Mouse (Mus musculus): ENCODE measurements around the gene Batf. TPM values are rescaled to one million over a fixed set of nuclear protein-coding genes. Genes with fewer than 3 reads are reported as not detected.

Batf gene
- polyA plus RNA-seq, 1 experiment from 2014 or later, result 1.5 TPM

DNA sequence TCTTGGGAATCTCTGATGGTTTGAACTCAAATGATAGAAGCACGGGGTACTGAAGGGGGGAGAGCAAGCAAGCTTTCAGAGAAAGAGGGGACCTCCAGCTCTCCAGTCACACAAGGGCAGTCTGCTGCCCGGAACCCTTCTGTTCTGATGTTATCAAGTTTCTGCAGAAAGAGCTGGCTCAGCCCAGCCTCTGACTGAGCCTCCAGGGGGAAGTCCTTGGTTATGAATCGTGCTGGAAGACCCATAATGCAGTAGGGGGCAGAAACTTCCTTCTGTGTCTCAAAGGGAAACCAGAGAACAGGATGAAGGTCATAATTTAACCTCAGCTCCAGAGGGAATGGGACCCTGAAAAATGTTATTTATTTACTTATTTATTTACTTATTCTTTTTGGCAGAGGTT is 16.4 kb upstream of the Batf start:
- Histone ChIP-seq H3K9me3 (ENCODE audit: control insufficient read depth, low read length) (no peaks in the 10 kb centered on the region), H3K4me1 (ENCODE audit: control insufficient read depth, insufficient read depth, low read length) (no peaks in the 10 kb centered on the region), H3K4me2 (ENCODE audit: low read depth) (no peak overlapping the region), H3K27ac (ENCODE audit: low read depth, low read length) (no peak overlapping the region), H3K36me3 (ENCODE audit: control insufficient read depth, insufficient read depth, low read length) (no peaks in the 10 kb centered on the region), H3K4me3 (ENCODE audit: low read depth, low read length) (no peak overlapping the region), H3K27me3 (ENCODE audit: control insufficient read depth, insufficient read depth, low read length) (no peaks in the 10 kb centered on the region), H3K9ac (ENCODE audit: low read length) (no peak overlapping the region)
- no peak for DNase-seq (ENCODE audit: low spot score)
- ATAC-seq (ENCODE audit: insufficient read depth, low FRiP score, low TSS enrichment), result no peak
- 72% methylated on average over 3 of the region's 3 CpGs for WGBS

GRCm38 (mm10) chr12:85673914-85674313 is 12.6 kb upstream of the Batf start:
- Histone ChIP-seq H3K36me3 (ENCODE audit: control insufficient read depth, insufficient read depth, low read length) (no peaks in the 10 kb centered on the region), H3K27ac (ENCODE audit: low read depth, low read length) (no peak overlapping the region), H3K4me3 (ENCODE audit: low read depth, low read length) (no peak overlapping the region), H3K9ac (ENCODE audit: low read length) (no peak overlapping the region), H3K9me3 (ENCODE audit: control insufficient read depth, low read length) (no peaks in the 10 kb centered on the region), H3K4me1 (ENCODE audit: control insufficient read depth, insufficient read depth, low read length) (no peaks in the 10 kb centered on the region), H3K27me3 (ENCODE audit: control insufficient read depth, insufficient read depth, low read length) (no peaks in the 10 kb centered on the region), H3K4me2 (ENCODE audit: low read depth) (no peak overlapping the region)
- WGBS, result 94% methylated on average over 8 of the region's 8 CpGs
- no peak for DNase-seq (ENCODE audit: low spot score)
- ATAC-seq (ENCODE audit: insufficient read depth, low FRiP score, low TSS enrichment), result no peak

DNA sequence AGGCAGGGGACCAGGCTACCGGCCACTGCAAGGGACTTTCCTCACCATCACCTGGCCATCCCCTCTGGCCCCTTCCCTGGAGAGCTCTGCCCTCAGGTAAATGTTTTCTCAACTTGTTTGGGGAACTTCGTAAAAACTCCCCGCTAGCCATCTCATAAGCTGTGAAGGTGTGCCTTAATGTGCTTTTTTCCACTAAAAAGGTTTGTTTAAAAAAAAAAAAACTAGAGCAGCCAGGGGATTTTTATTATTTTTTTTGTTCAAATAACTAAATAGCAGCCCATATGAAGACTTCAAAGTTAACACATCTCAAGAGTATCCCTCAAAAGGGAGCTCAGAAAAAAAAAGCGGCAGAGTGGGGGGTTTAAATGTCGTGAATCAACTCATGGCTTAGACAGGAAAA is 7.4 kb upstream of the Batf start:
- Histone ChIP-seq H3K9ac (ENCODE audit: low read length) (no peak overlapping the region), H3K27me3 (ENCODE audit: control insufficient read depth, insufficient read depth, low read length) (no peaks in the 10 kb centered on the region), H3K27ac (ENCODE audit: low read depth, low read length) (no peak overlapping the region), H3K4me2 (ENCODE audit: low read depth) (no peak overlapping the region), H3K36me3 (ENCODE audit: control insufficient read depth, insufficient read depth, low read length) (no peaks in the 10 kb centered on the region), H3K4me3 (ENCODE audit: low read depth, low read length) (no peak overlapping the region), H3K9me3 (ENCODE audit: control insufficient read depth, low read length) (no peaks in the 10 kb centered on the region), H3K4me1 (ENCODE audit: control insufficient read depth, insufficient read depth, low read length) (no peaks in the 10 kb centered on the region)
- WGBS, result 83% methylated on average over 5 of the region's 5 CpGs
- ATAC-seq (ENCODE audit: insufficient read depth, low FRiP score, low TSS enrichment) (no peak), DNase-seq (ENCODE audit: low spot score) (no peak)

GRCm38 (mm10) chr12:85679808-85680207 is 6.7 kb upstream of the Batf start:
- Histone ChIP-seq H3K4me1 (ENCODE audit: control insufficient read depth, insufficient read depth, low read length) (no peaks in the 10 kb centered on the region), H3K9ac (ENCODE audit: low read length) (no peak overlapping the region), H3K4me3 (ENCODE audit: low read depth, low read length) (no peak overlapping the region), H3K4me2 (ENCODE audit: low read depth) (no peak overlapping the region), H3K27me3 (ENCODE audit: control insufficient read depth, insufficient read depth, low read length) (no peaks in the 10 kb centered on the region), H3K27ac (ENCODE audit: low read depth, low read length) (no peak overlapping the region), H3K36me3 (ENCODE audit: control insufficient read depth, insufficient read depth, low read length) (no peaks in the 10 kb centered on the region), H3K9me3 (ENCODE audit: control insufficient read depth, low read length) (no peaks in the 10 kb centered on the region)
- WGBS, result 78% methylated on average over 2 of the region's 2 CpGs
- DNase-seq (ENCODE audit: low spot score), result no peak
- no peak for ATAC-seq (ENCODE audit: insufficient read depth, low FRiP score, low TSS enrichment)

- DNase-seq (ENCODE audit: low spot score) (no peak), ATAC-seq (ENCODE audit: insufficient read depth, low FRiP score, low TSS enrichment) (no peak)
- H3K4me1 ChIP-seq (ENCODE audit: control insufficient read depth, insufficient read depth, low read length), result no peaks in the 10 kb centered on the region
- H3K36me3 ChIP-seq (ENCODE audit: control insufficient read depth, insufficient read depth, low read length), result no peaks in the 10 kb centered on the region
- WGBS, result 38% methylated on average over 2 of the region's 2 CpGs
- H3K9me3 ChIP-seq (ENCODE audit: control insufficient read depth, low read length), result no peaks in the 10 kb centered on the region
- H3K4me3 ChIP-seq (ENCODE audit: low read depth, low read length), result no peak overlapping the region
- H3K27me3 ChIP-seq (ENCODE audit: control insufficient read depth, insufficient read depth, low read length), result no peaks in the 10 kb centered on the region
- H3K4me2 ChIP-seq (ENCODE audit: low read depth), result no peak overlapping the region
- H3K27ac ChIP-seq (ENCODE audit: low read depth, low read length), result no peak overlapping the region
- no peak overlapping the region for H3K9ac ChIP-seq (ENCODE audit: low read length)
Measured at GRCm38 (mm10) chr12:85682328-85682727, 4.1 kb upstream of the Batf start.

DNA sequence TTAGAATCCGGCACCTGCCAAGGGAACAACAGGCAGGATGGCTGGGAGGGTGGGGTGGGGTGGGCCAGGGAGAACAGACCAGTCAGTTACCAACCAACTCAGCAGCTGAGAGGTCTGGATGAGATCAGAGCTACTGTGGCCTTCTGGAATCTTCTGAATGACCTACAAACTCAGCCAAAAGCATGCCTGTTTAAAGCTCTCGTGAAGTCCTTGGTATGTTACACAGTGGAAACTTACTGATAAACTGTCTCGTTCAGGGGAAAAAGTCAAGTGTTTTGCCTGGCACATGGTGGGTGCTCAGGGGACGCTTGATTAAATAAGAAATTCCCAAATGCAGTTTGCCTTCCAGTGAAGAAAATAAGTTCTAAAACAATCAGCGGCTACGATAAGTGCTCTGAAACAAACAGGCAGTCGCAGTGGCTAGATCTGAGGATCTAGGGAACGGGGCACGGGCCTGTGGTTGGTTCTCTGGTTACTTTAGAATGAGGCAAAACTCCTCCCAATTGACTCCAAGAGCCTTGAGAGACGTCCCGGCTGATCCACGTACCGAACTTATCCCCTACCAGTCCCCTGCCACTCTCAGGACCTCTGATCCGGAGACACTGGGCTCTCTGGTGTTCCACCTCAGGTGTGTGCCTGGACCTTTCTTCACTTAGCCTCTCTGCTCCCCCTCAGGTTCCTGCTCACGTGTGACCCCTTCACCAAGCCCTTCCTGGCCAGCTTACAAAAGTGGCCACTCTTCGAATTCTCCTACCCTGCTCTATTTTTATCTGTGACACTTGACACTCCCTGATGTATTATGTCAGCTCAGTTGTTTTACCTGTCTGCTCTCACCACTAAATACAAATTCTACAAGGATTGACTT is 1.8 kb upstream of the Batf start:
- H3K9me3 ChIP-seq (ENCODE audit: control insufficient read depth, low read length), result no peaks in the 10 kb centered on the region
- no peak overlapping the region for H3K27ac ChIP-seq (ENCODE audit: low read depth, low read length)
- no peak overlapping the region for H3K4me3 ChIP-seq (ENCODE audit: low read depth, low read length)
- H3K4me1 ChIP-seq (ENCODE audit: control insufficient read depth, insufficient read depth, low read length), result no peaks in the 10 kb centered on the region
- H3K36me3 ChIP-seq (ENCODE audit: control insufficient read depth, insufficient read depth, low read length), result no peaks in the 10 kb centered on the region
- H3K27me3 ChIP-seq (ENCODE audit: control insufficient read depth, insufficient read depth, low read length), result no peaks in the 10 kb centered on the region
- ATAC-seq (ENCODE audit: insufficient read depth, low FRiP score, low TSS enrichment), result no peak
- DNase-seq (ENCODE audit: low spot score), result no peak
- WGBS, result 87% methylated on average over 16 of the region's 16 CpGs
- H3K9ac ChIP-seq (ENCODE audit: low read length), result no peak overlapping the region
- no peak overlapping the region for H3K4me2 ChIP-seq (ENCODE audit: low read depth)

DNA sequence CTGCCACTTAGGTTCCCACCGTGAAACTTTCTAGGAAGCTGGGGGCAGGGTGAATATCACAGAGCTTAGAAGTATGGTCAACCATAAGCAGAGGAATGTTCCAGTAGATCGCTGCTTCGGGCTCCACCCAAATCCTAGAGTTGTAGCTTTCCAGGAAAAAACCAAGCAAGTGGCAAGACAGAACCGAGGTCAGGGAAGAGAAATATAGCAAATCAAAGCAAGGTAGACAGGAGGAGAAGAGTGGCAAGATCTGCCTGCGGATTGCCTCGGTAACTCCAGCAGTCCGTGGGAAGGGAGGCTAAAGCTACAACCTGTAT is 706 bp downstream of the Batf start:
- 73% methylated on average over 7 of the region's 7 CpGs for WGBS
- Histone ChIP-seq H3K27me3 (ENCODE audit: control insufficient read depth, insufficient read depth, low read length) (no peaks in the 10 kb centered on the region), H3K4me3 (ENCODE audit: low read depth, low read length) (no peak overlapping the region), H3K4me2 (ENCODE audit: low read depth) (no peak overlapping the region), H3K9me3 (ENCODE audit: control insufficient read depth, low read length) (no peaks in the 10 kb centered on the region), H3K36me3 (ENCODE audit: control insufficient read depth, insufficient read depth, low read length) (no peaks in the 10 kb centered on the region), H3K4me1 (ENCODE audit: control insufficient read depth, insufficient read depth, low read length) (no peaks in the 10 kb centered on the region), H3K27ac (ENCODE audit: low read depth, low read length) (no peak overlapping the region), H3K9ac (ENCODE audit: low read length) (no peak overlapping the region)
- DNase-seq (ENCODE audit: low spot score), result no peak
- ATAC-seq (ENCODE audit: insufficient read depth, low FRiP score, low TSS enrichment), result no peak

DNA sequence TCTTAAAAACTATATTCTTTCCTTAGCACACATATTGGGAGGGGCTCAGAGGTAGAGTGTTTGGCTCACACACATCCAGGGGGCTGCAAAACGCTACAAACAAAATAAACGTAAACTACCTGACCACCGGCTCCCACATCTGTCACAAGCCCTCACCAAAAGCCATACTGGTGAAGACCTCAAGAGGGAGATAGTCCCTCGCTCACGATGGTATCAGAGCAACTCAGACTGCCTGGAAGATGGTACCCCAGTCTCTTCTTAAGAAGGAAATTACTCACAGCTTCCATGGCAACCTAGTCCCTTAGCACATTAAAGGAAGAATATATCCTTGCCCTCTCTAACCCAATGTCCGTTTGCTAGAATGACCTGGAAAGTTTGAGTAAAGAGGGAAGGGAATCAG is 1.4 kb downstream of the Batf start:
- Histone ChIP-seq H3K4me3 (ENCODE audit: low read depth, low read length) (no peak overlapping the region), H3K4me1 (ENCODE audit: control insufficient read depth, insufficient read depth, low read length) (no peaks in the 10 kb centered on the region), H3K9me3 (ENCODE audit: control insufficient read depth, low read length) (no peaks in the 10 kb centered on the region), H3K27me3 (ENCODE audit: control insufficient read depth, insufficient read depth, low read length) (no peaks in the 10 kb centered on the region), H3K27ac (ENCODE audit: low read depth, low read length) (no peak overlapping the region), H3K9ac (ENCODE audit: low read length) (no peak overlapping the region), H3K36me3 (ENCODE audit: control insufficient read depth, insufficient read depth, low read length) (no peaks in the 10 kb centered on the region), H3K4me2 (ENCODE audit: low read depth) (no peak overlapping the region)
- 69% methylated on average over 6 of the region's 6 CpGs for WGBS
- DNase-seq (ENCODE audit: low spot score), result no peak
- ATAC-seq (ENCODE audit: insufficient read depth, low FRiP score, low TSS enrichment), result no peak

DNA sequence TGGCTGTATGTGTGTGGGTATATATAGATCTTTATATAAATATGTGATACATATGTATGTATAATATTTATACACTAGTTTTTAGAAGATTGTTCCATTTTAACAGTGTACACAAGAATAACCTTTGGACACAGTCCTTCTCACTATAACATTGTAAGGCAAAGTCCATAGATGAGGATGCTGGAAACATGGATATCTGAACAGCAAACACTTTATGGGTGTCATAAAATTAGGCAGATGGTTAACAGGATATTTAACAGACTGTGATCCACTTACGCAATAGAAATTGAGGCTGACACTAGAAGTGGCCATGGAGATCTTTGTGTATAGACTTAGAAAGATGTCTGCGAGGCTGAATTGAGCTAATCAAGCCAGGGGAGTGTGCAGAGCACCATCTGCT is 9.3 kb downstream of the Batf start:
- WGBS, result 92% methylated on average over 2 of the region's 2 CpGs
- no peak overlapping the region for H3K27ac ChIP-seq (ENCODE audit: low read depth, low read length)

More for the DNA sequence above, 9.3 kb downstream of the Batf start:
- H3K4me2 ChIP-seq (ENCODE audit: low read depth), result no peak overlapping the region
- no peaks in the 10 kb centered on the region for H3K36me3 ChIP-seq (ENCODE audit: control insufficient read depth, insufficient read depth, low read length)
- H3K4me1 ChIP-seq (ENCODE audit: control insufficient read depth, insufficient read depth, low read length), result no peaks in the 10 kb centered on the region
- H3K9ac ChIP-seq (ENCODE audit: low read length), result no peak overlapping the region
- no peak for ATAC-seq (ENCODE audit: insufficient read depth, low FRiP score, low TSS enrichment)
- no peak overlapping the region for H3K4me3 ChIP-seq (ENCODE audit: low read depth, low read length)
- H3K27me3 ChIP-seq (ENCODE audit: control insufficient read depth, insufficient read depth, low read length), result no peaks in the 10 kb centered on the region
- H3K9me3 ChIP-seq (ENCODE audit: control insufficient read depth, low read length), result no peaks in the 10 kb centered on the region
- DNase-seq (ENCODE audit: low spot score), result no peak

Measured in neural tube, embryonic 11.5 days (tissue).